Mouse (Mus musculus) ES-Bruce4 (cell line): Measurements from ENCODE around the gene Ryr3. TPM values are rescaled to one million over a fixed set of nuclear protein-coding genes. Genes with fewer than 3 reads are reported as not detected.

Experiments
- H3K27ac ChIP-seq: 2 replicates; pipeline ENCODE4 v1.5.1; 2012; ENCODE audit warnings: low read length, inconsistent platforms; ENCODE audit not compliant: insufficient read depth
- H3K27me3 ChIP-seq: 2 replicates; pipeline ENCODE4 v1.6.1; 2012; ENCODE audit warnings: mild to moderate bottlenecking, low read length, inconsistent platforms; ENCODE audit not compliant: control insufficient read depth, poor library complexity, insufficient read depth, severe bottlenecking
- H3K36me3 ChIP-seq: 2 replicates; pipeline ENCODE4 v1.6.1; 2012; ENCODE audit warnings: inconsistent platforms, mild to moderate bottlenecking, low read length, moderate library complexity; ENCODE audit not compliant: control insufficient read depth, poor library complexity, insufficient read depth, severe bottlenecking
- H3K4me1 ChIP-seq: one replicate; pipeline ENCODE4 v1.8.1; 2011; ENCODE audit warnings: low read length; ENCODE audit not compliant: control insufficient read depth, insufficient read depth
- H3K4me3 ChIP-seq: 2 replicates; pipeline ENCODE4 v1.5.1; 2011; ENCODE audit warnings: low read depth, mild to moderate bottlenecking, low read length
- H3K9ac ChIP-seq: 2 replicates; pipeline ENCODE4 v1.6.1; 2012; ENCODE audit warnings: low read depth, mild to moderate bottlenecking, inconsistent platforms; ENCODE audit not compliant: poor library complexity, severe bottlenecking
- H3K9me3 ChIP-seq: replicated peaks from 2 replicates; pipeline ENCODE4 v1.6.1; 2012; ENCODE audit warnings: mild to moderate bottlenecking, low read length, inconsistent platforms; ENCODE audit not compliant: control insufficient read depth, poor library complexity, insufficient read depth, severe bottlenecking
- CTCF ChIP-seq: IDR thresholded peaks from one replicate; pipeline ENCODE4 v1.8.1; 2011; ENCODE audit warnings: low read depth, low read length
- EP300 ChIP-seq: IDR thresholded peaks from 2 replicates; pipeline ENCODE4 v1.6.1; 2011; ENCODE audit warnings: low read depth, low read length; ENCODE audit not compliant: insufficient read depth
- POLR2A ChIP-seq: IDR thresholded peaks from one replicate; pipeline ENCODE4 v1.8.1; 2011; ENCODE audit warnings: low read length; ENCODE audit not compliant: insufficient read depth
- polyA plus RNA-seq: library from polyadenylated mRNA; stranded (reverse); fragments of >200 nt; gene quantifications from 2 replicates; pipeline ENCODE4 v1.2.4, GENCODE M21; 2011; ENCODE audit warnings: low read depth; ENCODE audit not compliant: missing spikeins, insufficient read depth, insufficient read length

The Ryr3 gene
- 0.06 and 0.93 TPM in 2 replicates for polyA plus RNA-seq

DNA sequence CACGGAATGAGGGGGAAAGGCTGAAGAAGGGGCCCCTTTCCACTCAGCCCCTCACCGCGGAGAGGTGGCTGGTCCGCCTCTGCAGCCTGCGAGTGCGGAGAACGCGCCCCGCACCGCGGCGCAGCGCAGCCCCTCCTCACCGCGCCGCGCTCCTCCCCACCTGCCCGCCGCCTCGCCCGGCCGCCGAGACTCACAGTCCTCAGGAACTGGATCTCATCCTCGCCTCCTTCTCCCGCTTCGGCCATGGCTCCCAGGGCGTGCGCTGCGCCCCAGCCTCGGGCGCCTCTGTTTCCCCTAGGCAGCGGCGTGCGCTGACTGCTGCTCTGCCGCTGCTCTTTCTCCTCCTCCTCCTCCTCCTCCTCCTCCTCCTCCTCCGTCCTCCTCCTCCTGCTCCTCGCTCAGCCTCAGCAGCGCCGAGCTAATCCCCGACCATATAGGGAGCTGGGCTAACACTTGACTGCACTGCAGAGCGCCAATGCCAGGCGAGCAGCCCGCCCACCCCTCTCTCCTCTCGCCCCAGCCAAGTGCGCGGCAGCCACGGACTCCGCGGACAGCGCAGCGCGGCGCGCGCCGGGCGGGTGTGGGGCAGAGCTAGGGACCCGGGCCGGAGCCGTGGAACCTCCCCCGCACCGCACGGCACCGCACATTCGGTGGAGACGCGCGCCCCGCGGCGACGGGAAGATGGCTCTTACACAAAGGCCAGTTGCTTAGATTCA lies at the start of gene Ryr3:
Ryr3 (minus strand) TSS at position 351 of the 716 bp plus-strand sequence.
- no peaks in the 10 kb centered on the region for H3K36me3 ChIP-seq
- H3K4me3 ChIP-seq, result peak within 1 kb of the TSS; percentile 68
- no peak for TF ChIP-seq EP300
- no peak for TF ChIP-seq POLR2A
- no peak for TF ChIP-seq CTCF
- H3K27ac ChIP-seq, result no peak within 1 kb of the TSS
- H3K9ac ChIP-seq, result peak within 1 kb of the TSS; percentile 38; the same call in 1 of the 2 replicates
- no peaks in the 10 kb centered on the region for H3K4me1 ChIP-seq
- H3K9me3 ChIP-seq, result no peaks in the 10 kb centered on the region
- H3K27me3 ChIP-seq, result peaks cover 6% of the 10 kb centered on the region

DNA sequence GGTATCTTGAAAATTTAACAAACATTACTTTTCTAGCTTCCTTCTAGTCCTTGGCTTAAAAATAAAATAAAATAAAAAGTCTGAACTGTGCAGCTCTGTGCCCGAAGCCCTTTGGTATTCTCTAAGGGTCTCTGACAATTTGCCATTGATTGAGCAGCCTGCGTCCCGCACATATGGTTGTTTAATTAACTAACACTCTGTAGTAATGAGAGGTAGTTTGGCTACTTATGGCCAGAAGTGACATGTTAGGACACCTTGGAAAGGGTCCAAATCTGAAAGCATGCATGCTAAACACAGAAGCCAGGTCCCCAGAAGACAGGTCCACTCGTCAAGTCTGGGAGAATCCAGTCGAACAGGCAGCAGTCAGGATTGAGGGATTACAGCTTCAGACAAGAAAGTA lies 22.0 kb upstream of the Ryr3 start:
- Histone ChIP-seq H3K27ac (no peak overlapping the region), H3K36me3 (no peaks in the 10 kb centered on the region), H3K9ac (no peak overlapping the region), H3K4me3 (no peak overlapping the region), H3K4me1 (no peaks in the 10 kb centered on the region), H3K27me3 (no peaks in the 10 kb centered on the region), H3K9me3 (peaks cover 2% of the 10 kb centered on the region; the same call in 1 of the 2 replicates)
- TF ChIP-seq POLR2A (no peak), CTCF (no peak), EP300 (no peak)

DNA sequence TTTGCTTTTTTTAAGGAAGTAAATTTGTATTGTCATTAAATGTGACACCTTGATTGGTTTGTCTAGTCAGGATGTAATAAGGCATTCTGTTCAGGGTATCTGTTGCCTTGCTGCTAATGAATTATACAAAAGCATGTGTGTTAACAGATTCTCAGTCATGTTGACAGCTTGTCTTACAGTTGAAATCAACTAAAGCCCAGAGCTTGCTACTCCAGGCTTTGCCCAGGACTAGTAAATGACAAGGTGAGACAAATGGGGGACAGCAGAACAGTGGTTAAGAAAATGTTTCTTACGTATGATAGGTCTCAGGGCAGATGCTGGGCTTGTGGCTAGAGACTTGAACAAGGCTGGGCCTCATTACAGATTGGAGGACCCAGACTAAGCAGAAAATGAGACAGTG lies 20.1 kb upstream of the Ryr3 start:
- no peak for TF ChIP-seq POLR2A
- TF ChIP-seq EP300, result no peak
- no peak for TF ChIP-seq CTCF
- no peak overlapping the region for H3K4me3 ChIP-seq
- no peak overlapping the region for H3K27ac ChIP-seq
- H3K36me3 ChIP-seq, result no peaks in the 10 kb centered on the region
- no peak overlapping the region for H3K9ac ChIP-seq
- no peaks in the 10 kb centered on the region for H3K4me1 ChIP-seq
- H3K9me3 ChIP-seq, result peaks cover under 1% of the 10 kb centered on the region; the same call in 1 of the 2 replicates
- H3K27me3 ChIP-seq, result no peaks in the 10 kb centered on the region

DNA sequence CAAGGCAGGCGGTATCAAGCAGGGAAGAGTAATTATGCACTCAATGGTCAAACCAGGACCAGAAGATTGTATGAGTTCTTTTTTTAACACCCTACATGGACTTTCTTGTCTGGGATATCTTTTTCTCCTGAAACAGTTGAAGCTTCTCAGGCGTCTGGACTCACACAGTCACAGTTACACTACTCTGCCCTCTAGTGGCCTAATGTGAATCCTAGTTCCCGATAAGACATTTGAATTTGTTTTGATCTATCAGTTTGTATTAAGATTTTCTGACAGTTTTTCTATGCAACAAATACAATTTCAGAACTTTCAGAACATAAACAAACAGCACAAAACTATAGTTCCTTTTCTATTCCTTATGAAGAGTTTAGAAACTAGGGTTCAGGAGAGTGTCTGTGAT lies 17.7 kb upstream of the Ryr3 start:
- Histone ChIP-seq H3K27me3 (no peaks in the 10 kb centered on the region), H3K27ac (no peak overlapping the region), H3K9ac (no peak overlapping the region), H3K36me3 (no peaks in the 10 kb centered on the region), H3K4me1 (no peaks in the 10 kb centered on the region), H3K4me3 (no peak overlapping the region), H3K9me3 (no peaks in the 10 kb centered on the region; the same call in 1 of the 2 replicates)
- TF ChIP-seq POLR2A (no peak), CTCF (no peak), EP300 (no peak)

DNA sequence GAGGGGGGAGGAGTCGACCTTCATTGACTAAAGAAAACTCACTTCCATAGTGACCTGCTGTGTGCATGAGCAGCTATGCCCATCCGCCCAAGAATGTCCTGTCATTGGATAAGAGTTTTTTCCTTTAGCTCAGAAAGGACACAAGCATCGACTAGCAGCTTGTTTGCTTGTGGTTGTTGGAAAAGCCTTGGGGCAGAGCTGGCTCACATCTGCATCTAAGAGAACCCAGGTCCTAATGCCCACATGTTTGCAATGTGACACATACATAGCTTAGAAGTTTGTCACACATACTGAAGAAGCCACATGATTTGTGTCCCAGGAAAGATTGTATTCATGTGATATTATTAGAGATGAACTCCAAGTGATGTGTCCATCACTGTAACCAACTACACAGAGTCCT lies 16.5 kb upstream of the Ryr3 start:
- Histone ChIP-seq H3K4me3 (no peak overlapping the region), H3K27ac (no peak overlapping the region), H3K9ac (no peak overlapping the region), H3K9me3 (no peaks in the 10 kb centered on the region; the same call in 1 of the 2 replicates), H3K4me1 (no peaks in the 10 kb centered on the region), H3K36me3 (no peaks in the 10 kb centered on the region), H3K27me3 (no peaks in the 10 kb centered on the region)
- TF ChIP-seq POLR2A (no peak), CTCF (no peak), EP300 (no peak)

DNA sequence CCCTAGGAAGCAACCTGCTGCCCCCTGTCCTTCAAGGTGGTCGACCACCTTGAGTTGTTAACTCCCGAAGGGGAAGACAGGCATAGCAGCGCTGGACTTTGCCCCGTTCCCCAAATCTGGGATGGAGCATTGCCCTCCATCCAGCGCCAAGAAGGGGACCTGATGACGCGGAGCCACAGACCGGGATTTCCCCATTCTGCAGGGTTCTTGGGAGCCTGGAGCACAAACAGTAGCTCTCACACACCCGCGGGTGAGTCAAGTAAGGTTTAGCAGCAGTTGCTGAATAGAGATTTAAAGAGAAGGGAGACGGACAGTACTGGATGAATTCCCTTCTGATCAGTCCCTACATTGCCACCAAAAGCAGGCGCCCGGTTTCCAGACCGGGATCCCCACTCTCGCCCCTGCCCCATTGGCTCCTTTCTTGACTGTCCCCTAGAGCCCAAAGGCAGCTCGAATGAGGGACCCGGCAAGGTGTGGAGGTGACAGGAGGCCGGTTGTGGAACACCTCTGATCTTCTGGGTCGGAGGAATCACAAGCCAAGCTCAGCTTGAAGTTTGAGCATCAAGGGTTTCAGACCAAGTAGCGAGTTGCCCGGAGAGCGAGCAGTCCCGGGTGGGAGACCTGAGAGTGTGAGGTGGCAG lies 671 bp downstream of the Ryr3 start:
- Histone ChIP-seq H3K4me1 (no peaks in the 10 kb centered on the region), H3K36me3 (no peaks in the 10 kb centered on the region), H3K9ac (peak overlapping the region; percentile 38; the same call in 1 of the 2 replicates), H3K9me3 (no peaks in the 10 kb centered on the region), H3K27ac (no peak overlapping the region), H3K4me3 (peak overlapping the region; percentile 68), H3K27me3 (peaks cover 6% of the 10 kb centered on the region)
- no peak for TF ChIP-seq POLR2A
- no peak for TF ChIP-seq CTCF
- TF ChIP-seq EP300, result no peak
